Mouse (Mus musculus): ENCODE measurements at regions not wholly inside any gene's neighbourhood (a gene's known extent, or its start where the extent isn't known, plus 50 kb on each side); places are given as distances from the start of the nearest gene placed in this dataset.

- ATAC-seq, result no peak
Observed at GRCm38 (mm10) chr4:53319051-53319450, 121.2 kb upstream of the Slc44a1 start.

GRCm38 (mm10) chr4:53318181-53318580, 122.0 kb upstream of the Slc44a1 start:
- no peak for ATAC-seq

GRCm38 (mm10) chr4:53317453-53317824, 122.8 kb upstream of the Slc44a1 start:
- ATAC-seq, result no peak

GRCm38 (mm10) chr4:53316796-53317452, 123.3 kb upstream of the Slc44a1 start:
- no peak for ATAC-seq

- no peak for ATAC-seq
Observed at GRCm38 (mm10) chr4:53315876-53316762, 124.1 kb upstream of the Slc44a1 start.

- ATAC-seq, result no peak
Observed at GRCm38 (mm10) chr4:53315121-53315875, 124.9 kb upstream of the Slc44a1 start.

- ATAC-seq, result no peak
Observed at GRCm38 (mm10) chr4:53314076-53314475, 126.1 kb upstream of the Slc44a1 start.

GRCm38 (mm10) chr4:53307121-53307520, 133.1 kb upstream of the Slc44a1 start:
- no peak for ATAC-seq

- no peak for ATAC-seq
Observed at GRCm38 (mm10) chr4:53304782-53305385, 135.3 kb upstream of the Slc44a1 start.

GRCm38 (mm10) chr4:53304290-53304654, 135.9 kb upstream of the Slc44a1 start:
- ATAC-seq, result no peak

- ATAC-seq, result no peak
Observed at GRCm38 (mm10) chr4:53303621-53304289, 136.5 kb upstream of the Slc44a1 start.

GRCm38 (mm10) chr4:53297975-53298374, 138.3 kb upstream of the Abca1 start:
- ATAC-seq, result no peak

GRCm38 (mm10) chr4:53292606-53293005, 132.9 kb upstream of the Abca1 start:
- no peak for ATAC-seq

GRCm38 (mm10) chr4:53277741-53278525, 118.2 kb upstream of the Abca1 start:
- peak; percentile 52 for ATAC-seq

- ATAC-seq, result no peak
Observed at GRCm38 (mm10) chr4:53270433-53270832, 110.7 kb upstream of the Abca1 start.

- ATAC-seq, result no peak
Observed at GRCm38 (mm10) chr4:53269999-53270398, 110.3 kb upstream of the Abca1 start.

GRCm38 (mm10) chr4:53269251-53269842, 109.7 kb upstream of the Abca1 start:
- no peak for ATAC-seq

- no peak for ATAC-seq
Observed at GRCm38 (mm10) chr4:53264901-53265300, 105.2 kb upstream of the Abca1 start.

GRCm38 (mm10) chr4:53264501-53264900, 104.8 kb upstream of the Abca1 start:
- ATAC-seq, result no peak

GRCm38 (mm10) chr4:53263776-53264175, 104.1 kb upstream of the Abca1 start:
- no peak for ATAC-seq

- no peak for ATAC-seq
Observed at GRCm38 (mm10) chr4:53262466-53262865, 102.8 kb upstream of the Abca1 start.
